Mouse (Mus musculus): ENCODE data around the gene Tpd52l2.

DNA sequence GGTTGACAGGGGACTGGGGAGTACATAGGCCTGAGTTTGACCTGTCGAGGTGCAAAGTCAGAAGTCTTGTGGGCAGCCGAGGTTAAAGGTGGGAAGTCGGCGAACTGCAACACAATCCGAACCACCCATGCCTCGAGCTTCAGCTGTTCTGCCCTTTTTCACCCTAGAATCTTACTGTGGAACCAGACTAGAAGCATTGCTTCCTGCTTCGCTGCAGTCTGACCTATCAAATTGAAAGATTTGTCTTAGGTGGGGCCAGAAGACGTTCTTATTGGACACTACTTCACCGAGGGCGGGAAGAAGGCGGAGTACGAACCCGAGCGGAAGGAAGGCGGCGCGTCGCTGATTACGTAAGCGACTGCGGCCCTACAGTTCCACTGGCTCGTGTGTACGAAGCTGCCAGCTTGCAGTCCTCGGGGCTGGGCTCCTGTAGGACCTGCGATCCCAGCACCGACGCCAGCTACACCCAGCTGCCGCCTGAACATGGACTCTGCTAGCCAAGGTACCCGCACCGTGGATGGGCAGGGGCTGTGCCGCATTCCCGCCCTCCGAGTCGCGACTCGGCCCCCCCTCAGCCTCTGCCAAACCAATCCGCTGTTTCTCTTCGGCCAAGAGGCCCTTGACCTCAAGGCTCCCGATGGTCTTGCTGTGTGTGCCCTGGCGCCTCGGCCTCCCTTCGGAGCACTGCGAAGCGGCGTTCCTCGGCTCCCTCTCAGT is at the start of gene Tpd52l2:
- TF ChIP-seq CTCF (IDR thresholded peaks at IDR 0.05; ENCODE audit: low read depth) (no peak), EP300 (IDR thresholded peaks at IDR 0.05; ENCODE audit: low read depth) (no peak)
